Mouse (Mus musculus): ENCODE measurements at regions not wholly inside any gene's neighbourhood (a gene's known extent, or its start where the extent isn't known, plus 50 kb on each side); places are given as distances from the start of the nearest gene placed in this dataset.
A peak's percentile ranks its signal among the peaks of the same experiment; 100 is the strongest.

DNA sequence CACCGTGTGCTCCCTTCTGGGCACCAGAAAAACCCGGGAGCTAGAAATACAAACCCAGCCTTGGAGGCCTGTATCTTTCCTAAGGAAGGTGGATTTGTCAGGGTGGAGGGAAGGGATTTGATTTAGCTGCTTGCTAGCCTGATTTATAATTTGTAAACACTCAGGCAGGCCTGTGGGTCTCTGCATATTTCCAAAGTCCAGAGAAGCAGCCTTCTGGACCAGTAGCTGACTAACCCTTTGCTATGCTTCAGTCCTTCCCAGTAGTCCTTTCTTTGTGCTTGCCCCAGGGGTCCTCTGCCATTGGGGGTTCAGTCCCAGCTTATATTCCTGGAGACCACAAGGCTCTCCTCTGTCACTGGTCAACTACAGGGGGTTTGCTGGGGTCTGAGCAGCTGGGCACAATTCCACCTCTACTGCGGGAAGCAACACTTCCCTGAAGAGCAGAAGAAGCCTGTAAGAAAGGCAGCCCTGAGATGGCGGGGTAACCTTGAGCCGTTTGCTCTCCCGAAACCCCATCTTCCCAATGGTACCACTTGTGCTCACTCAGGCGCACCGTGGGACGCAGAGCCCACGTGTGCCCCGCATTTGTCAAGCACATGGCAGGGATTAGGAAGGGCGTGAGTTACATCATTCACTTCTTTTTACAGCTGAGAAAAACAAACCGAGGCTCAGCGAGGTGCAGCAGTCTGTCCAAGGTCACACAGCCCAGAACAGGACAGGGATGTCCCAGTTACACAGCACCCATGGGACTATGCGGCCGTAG, 85.7 kb downstream of the 1700001O22Rik start:
- DNase-seq, result no peak

DNA sequence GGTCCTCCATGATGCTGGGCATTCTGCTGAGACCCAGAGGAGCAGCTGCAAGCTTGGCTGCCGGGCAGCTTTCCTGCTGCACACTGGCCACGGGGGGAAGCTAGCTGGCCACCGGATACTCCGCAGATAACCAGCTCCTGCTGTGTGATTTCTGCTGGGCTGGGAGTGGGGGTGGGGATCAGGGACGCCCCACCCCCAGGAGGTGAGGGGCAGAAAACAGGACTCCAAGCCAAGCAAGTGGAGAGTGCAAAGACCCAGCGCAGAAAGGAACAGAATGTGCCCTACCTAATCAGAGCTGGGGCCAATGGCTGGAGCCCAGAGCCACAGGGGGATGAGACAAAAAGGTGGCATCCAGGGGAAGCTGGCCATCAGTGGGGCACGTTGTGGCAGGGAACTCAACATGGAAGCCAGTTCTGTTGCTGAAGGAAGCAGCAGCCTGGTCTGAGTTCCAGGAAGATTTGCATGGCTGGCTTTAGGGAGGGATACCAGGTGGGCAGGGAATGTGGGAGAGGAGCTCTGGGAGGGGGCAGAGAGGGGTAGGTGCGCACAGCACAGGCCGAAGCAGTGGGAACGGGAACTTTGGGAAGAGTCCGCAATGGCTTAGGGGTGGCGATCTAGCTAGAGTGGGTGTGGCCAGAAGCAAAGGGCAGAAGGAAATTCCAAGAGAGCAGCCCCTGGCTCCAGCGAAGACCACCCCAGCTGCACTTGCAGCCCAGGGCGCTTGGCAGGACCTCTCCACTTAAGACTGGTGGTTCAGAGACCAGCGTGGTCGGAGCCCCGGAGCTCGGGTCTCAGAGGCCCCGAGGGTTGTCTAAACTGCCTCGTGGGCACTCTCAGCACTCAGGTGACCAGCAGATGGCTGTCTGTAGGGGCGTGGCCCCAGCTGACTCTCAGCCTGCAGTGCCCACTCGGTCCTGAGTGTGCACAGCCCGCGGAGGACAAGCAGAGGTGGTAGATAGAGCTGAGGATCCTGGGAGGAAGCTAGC, 86.6 kb downstream of the 1700001O22Rik start:
- peak; percentile 87 for DNase-seq

DNA sequence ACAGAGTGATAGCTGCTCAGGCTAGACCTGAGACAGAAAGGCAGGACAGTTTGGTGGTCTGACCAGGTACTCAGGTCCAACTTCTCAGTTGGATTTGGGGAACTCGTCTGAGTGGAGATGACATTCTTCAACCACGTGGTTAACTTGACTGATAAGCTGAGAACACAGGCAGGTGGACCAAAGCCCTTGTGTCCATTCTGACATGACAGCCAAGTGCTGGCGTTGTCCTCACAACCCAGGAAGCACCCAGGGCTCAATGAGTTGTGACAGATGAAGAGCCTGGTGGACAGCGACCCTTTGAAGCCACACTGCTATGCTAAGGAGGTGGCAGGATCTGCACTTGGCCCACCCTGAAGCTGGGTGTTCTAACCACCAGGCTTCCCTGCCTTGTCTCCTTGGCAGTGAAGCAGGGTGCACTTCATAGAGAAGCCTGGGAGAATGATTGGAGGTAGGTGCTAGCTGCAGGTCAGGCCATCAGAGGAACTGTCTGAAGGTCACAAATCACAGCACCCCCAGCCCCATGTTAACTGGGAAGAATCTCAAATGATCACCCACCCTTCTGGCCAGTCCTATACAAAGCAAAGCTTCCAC, 87.6 kb downstream of the 1700001O22Rik start:
- DNase-seq, result no peak

DNA sequence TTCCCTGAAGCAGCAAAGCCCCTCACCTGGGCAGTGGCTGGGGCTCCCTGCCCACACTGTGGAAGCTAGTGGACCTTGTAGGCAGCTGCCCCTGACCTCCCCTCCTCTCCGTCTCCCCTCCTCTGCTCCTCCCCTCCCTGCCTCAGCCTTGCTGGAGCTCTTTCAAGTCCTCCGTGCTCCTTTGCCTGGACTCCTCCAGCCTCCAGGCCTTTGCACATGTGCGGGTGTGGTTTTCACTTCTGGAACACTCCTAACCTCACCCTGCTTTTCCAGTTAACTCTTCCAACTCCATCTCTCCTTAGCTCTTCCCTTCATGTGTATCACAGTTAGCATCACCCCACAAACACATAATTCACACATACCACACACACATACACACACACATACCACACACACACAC, 89.9 kb downstream of the 1700001O22Rik start:
- no peak for DNase-seq

DNA sequence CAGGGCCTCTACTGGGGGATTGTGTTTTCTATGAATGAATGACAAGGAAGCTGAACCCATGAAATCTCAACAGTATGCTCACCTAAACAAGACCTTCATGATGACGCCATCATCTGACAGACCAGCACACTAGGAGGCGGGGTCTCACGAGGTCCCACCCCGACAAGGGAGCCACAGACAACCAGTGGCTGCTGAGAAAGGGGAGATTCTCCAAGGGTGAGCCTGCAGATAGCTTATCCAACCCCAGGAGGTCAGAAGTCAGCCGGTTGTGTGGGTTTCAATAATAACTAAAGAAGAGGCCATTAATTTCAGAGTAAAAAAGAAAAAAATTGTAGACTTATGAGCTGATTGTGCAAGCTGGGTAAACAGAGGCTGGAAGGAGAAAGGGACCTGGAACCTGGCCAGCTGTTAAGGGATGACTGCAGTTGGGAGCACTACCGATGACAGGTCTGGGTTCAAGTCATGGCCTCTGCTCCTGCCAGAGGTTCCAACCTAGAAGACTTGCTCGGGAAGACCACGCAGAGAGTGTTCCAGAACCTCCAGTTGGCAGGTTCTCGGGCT, 90.5 kb downstream of the 1700001O22Rik start:
- no peak for DNase-seq

DNA sequence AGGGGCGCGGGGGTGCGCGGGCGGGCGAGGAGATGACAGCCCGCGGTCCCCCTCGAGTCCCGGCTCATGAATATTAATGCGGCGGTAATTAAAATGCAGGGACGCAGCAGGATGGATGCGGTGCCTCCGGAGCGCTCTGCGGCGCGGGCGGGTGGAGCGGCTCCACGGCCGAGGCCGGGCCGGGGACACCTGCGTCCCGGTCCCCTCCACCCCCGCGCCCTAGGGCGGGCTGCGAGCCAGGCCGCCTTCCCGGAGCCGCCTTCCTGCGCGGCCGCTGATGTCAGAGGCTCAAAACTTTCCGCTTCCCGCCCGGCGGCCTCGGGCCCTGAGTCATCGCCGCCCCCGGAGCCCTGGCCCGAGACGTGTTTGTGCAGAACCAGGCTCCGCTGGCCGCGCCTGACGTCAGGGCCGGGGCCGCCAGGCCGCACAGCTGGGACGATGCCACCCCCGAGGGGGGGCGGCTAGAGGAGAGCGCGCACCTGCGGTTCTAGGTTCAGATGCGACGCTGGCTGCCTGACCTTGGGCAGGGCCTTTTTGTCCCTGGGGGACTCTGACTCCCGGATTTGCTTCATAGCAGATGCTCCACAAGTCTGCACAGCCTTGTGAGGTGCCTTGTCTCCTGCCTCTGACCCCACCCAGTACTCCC, 91.5 kb downstream of the 1700001O22Rik start:
- DNase-seq, result peak; percentile 93

DNA sequence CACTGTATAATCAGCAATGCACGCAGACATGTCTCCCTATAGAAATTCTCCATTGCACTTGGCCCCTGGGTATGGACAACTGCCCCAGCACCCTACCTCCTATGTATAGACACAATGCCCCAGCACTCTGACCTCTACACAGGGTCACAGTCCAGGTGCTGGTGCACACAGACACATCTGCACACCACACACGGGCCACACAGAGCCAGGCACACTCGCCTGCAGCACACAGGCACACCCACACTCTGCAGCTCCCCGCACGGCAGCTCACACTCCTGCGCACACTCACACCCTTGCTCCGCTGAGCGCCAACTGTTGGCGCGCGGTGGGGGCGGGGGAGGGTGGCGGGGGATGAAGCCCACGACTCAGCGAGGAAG, 92.0 kb downstream of the 1700001O22Rik start:
- DNase-seq, result no peak

DNA sequence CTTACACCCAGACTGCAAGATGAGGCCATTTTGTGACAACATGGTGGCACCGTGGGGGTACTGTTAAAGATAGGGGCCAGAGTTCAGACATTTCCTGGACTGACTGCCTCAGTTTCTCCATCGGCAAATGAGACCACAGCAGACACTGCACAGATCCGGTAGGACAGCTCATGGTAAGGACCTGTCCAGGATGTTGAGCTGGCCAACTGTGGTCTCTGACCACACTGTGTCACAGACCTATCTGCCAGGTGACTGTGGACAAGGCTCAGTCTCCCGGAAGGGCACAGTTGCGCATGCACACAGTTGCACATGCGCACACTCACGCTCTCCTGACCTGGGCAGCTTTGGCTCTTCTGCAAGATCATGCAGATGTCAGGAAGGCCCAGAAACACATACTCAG, 92.6 kb downstream of the 1700001O22Rik start:
- no peak for DNase-seq

DNA sequence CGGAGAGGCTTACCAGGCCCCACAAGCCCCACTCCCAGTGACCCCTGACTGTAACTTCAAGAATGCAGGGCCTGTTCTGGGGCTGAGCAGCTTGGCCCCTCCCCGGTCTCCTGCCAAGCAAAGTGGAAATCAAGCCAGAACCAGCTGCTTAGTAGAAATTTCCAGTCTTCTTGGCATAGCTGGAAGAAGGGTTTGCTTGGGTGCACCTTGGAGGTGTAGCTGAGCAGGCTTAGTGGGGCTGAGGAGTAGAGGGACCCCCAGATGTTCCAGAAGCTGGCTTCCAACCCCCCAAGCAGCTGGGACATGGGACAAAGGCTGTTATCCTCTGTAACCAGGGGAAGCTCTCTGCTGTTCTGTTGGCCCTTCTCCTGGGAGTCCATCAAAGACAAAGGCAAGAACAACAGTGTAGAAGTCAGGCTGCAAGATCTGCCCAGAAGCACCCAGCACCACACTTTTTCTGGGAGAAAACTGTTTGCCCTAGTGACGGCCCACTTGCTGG, 94.0 kb downstream of the 1700001O22Rik start:
- no peak for DNase-seq

DNA sequence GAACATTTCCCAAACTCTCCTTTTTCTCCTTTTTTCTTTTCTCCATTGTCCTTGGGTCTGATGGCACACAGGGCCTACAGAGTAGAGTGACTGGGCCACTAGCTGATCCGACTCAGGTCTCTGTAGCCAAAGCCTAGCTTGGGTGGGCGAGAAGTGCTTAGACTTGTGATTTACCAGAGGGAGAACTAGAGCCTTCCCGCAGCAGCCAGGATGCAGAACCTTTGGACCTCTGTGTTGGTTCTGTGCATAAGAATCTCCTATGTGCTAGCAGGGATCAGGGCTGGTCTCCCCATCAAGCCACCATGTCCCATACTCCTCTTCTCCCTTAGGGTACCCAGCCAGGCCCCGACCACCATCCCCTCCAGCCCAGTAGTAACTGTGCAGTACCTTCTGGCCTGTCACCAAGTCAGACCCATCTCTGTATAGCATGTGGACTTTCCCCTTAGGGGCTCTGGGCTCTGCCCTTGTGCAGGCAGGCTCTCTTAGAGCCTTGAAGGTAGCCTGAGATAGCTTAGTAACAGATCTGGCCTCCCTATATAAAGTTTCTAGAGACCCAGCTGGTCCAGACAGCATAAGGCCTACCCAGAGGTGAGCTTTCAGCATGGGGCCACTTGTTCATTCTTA, 94.6 kb downstream of the 1700001O22Rik start:
- DNase-seq, result peak; percentile 71

DNA sequence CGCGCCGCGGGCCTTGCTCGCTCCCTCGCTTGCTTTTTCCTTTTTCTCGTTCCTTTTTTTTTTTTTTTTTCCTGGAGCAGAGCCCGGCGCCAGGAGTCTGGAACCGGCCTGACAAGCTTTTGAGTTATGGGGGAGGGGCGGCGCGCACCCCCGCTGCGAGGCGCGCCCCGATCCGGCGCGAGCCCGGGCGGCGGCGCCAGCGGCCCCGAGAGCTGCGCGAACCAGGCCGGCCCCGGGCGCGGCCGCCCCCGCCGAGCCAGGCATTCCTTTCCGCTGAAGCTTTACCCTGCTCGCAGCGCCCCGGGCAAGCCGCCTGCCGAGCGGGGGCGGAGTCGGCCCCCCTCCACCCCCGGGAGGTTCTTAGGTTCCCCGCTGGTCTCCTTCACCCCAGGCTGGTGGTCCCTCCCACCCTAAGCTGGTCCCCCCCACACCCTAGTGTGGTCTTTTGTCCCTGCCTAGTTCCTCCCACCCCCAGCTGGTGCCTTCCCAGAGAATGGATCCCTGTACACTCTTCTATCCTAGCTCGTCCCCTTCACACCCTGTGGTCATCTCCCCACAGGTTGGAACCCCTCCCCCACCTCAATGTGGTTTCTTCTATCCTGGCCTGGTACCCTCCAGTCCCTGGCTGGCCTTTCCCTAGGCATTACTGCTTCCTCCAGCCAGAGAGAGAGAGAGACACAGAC, 95.3 kb downstream of the 1700001O22Rik start:
- peak; percentile 90 for DNase-seq

DNA sequence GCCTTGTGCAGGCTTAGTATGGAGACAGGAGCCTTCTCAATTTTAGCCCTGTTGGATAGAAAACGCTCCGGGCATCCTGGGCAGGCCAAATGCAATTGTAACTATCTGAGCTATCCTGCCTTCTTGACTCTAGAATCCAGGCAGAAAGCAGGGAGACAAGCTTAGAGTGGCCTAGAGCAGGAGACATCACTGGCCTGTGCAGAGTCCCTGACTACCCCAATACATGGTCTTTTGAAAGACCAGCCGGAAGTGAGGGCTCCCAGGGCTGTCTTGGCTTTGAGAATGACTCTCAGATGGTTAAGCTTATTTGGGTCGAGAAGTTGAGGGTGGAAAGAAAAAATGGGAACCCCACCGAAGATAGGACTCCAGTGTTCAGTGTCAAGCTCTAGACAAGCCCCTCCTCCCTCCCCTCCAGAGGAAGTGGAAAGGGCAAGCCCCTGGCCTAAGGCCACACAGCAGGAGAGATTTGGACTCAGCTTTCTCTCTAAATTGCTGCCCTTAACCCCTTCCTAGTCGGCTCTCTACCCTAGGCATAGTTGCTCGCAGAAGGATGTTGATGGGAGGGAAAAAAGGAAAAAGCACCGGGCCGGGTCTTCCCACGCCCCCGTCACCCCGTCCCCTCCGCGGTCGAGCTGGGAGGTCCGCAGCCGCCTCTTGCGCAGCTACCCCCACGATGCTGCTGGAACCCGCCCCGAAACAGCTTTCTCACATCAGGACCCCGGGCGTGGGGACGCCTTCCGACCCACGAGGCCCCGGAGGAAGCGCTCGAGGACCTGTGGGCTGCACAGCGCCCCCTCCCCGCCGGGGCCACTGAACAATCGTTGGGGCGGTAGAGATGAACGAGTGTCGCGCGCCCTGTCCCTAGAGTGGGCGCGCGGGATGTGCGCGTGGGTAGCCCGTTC, 96.1 kb downstream of the 1700001O22Rik start:
- peak; percentile 77 for DNase-seq

DNA sequence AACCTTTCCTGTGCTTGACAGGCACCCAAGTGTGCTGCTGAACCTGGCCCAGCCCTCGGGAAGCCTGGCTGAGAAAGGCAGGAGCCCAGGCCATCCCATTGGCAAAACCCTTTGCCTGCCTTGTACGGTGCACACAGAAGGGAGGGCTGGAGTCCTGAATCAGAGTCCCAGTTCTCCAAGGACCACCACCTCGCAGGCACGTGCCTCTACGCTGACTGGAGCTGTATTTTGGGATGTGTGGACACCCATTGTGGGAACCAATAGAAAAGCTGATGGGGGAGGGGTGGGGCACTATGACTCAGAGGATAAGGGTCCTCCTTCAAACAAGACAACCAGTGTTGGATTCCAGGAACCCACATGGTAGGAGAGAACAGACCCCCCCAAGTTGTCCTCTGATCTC, 97.4 kb downstream of the 1700001O22Rik start:
- DNase-seq, result no peak

DNA sequence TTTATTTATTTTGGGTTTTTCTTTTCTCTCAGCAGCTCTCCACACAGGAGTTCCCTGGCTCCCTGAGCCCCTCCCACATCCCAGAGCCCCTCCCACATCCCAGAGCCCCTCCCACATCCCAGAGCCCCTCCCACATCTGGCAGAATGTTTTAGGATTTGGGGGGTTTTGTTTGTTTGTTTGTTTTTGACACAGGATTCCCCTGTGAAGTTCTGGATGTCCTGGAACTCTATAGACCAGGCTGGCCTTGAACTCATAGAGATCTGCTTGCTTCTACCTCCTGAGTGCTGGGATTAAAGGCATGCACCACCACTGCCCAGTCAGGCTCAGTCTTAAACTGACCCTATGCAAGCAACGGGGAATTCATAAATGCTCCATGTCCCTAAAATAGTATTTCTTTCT, 100.2 kb downstream of the 1700001O22Rik start:
- DNase-seq, result no peak

DNA sequence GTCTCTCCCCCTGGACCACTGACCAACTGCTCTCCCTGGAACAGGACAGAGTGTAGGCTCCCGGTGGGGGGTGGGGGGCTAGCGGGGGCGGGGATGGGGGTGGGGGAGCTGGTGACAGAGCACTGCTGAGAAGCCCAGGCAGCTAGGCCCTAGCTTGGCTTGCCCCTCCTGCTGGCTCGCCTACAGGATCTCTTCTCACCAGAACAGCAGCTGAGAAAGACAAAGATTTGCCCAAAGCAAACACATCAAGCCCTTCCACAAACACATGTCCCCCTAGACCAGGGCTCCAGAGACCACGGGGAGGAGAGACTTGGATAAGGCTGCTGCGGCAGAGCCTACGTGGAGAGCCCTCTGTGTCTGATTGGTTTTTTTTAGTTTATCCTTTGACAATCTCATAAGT, 100.8 kb downstream of the 1700001O22Rik start:
- DNase-seq, result no peak

DNA sequence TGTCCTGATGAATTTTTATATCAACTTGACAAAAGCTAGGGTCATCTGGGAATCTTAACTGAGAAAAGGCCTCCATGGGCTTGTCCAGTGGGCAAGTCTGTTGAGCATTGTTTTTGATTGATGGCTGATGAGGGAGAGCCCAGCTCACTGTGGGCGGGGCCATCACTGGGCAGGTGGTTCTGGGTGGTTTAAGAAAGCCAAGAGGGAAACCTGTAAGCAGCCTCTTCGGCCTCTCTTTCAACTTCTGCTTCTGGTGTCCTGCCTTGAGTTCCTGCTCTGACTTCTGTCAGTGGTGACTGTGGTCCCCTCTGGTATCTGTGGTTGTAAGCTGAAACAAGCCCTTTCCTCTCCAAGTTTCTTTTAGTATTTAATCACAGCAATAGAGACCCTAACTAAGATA, 102.6 kb downstream of the 1700001O22Rik start:
- DNase-seq, result no peak

DNA sequence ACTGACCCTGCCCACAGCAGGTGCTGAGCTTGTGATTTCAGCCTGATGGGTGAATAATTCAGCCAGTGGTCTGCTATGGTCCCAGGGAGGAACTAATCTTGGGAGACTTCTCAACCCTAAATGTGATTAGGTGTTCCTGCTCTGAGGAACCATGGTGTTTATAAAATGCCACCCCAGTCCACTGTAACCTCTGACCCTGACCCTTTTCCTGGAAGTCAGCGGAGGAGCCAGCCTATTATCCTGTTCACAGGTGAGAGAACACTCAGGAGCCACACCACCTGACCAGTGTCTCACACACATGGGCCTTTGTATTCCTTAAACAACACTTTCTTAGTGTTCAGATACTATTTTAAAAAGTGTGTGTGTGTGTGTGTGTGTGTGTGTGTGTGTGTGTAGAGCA, 103.0 kb downstream of the 1700001O22Rik start:
- no peak for DNase-seq

DNA sequence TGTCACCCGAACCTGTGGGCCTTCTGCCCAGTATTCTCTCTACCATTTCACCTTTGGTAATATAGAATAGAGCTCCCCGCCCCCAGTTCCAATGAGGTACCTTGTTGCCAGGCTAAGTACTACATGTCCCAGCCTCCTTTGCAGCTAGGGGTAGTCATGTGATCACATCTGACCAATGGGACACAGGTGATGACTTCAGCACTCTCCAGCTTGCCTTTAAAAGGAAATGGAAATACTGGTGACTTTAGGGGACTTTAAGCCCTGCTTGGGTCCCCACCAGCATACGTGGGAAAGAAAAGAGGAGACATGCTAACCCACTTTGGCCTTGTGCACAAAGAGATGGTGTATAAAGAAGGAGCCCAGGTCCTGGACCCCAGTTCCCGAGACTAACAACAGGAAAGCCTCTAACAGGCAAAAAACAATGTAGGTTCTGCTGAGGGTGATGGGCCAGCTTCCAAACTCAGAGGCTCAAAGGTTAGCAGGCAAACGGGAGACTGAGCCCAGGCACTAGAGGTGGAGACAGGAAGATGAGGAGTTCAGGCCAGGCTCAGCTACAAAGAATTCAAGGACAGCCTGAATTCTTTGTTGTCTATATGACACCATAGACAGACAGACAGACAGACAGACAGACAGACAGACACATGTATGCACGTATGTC, 103.5 kb downstream of the 1700001O22Rik start:
- peak; percentile 88 for DNase-seq

DNA sequence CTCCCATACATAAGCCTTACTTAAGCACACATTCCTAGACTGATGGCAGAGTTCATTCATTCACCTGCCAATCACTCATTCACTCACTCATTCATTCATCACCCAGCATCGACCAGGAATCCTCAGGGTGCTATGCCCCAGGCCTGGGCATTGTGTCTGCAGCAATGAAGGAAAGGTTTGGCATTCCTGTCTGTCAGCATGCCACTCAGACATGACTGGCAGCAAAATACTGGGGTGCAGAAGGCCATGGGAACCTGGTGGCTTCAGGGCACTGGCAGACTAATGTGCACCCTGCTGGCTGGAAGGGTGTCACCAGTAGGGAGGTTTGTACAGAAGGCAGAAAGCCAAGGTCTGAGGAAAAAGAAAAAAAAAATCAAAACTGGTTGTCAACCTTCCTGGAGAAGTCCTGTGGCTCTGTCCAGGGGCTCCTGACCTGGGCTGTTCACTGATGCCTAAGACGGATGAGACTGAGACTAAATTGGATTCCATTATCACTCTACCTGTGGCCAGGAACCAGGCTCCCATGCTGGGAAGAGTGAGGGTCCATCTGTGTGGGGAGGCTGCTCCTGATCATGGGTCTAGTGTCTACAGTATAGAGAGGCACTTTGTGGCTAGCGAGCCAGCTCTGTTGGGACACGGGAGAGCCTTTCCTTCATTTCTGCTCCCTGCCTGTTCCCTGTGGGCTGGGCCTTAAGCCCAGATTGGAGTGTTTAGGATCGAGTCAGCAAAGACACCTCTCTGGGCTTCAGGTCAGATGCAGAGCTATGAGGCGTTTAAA, 104.1 kb downstream of the Cstad start:
- no peak for DNase-seq

Measured in kidney, adult 18-20 months (tissue).